In the genomic region with DNA sequence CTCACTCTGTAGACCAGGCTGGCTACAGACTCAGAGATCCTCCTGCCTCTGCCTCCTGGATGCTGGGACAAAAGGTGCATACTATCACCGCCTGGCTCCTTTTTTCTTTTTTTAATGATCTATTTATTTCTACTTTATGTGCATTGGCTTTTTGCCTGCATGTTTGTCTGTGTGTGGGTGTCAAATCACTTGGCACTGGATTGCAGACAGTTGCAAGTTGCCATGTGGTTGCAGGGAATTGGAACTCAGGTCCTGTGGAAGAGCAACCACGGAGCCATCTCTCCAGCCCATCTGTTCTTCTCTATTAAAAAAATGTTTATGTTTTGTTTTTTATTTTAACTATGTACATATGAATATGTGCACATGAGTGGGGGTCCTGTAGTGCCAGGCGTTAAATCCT, we compare ENCODE assay signal across 22 mouse cellular contexts. TPM values are rescaled to one million over a fixed set of nuclear protein-coding genes. Genes with fewer than 3 reads are reported as not detected.
"Had no signal": no experiment of that assay in that cellular context is flagged by ENCODE, and none has a peak within 500 bp of the region (broad histone marks: within the 10 kb centered on the region; RNA-seq: fewer than 3 reads in every experiment).

No protein-coding gene starts in this region.

- H3K9ac ChIP-seq: liver, embryonic 15.5 days; midbrain, embryonic 15.5 days; neural tube, embryonic 13.5 days; stomach, embryonic 15.5 days had no signal

- H3K4me3 ChIP-seq: limb, embryonic 10.5 days; liver, embryonic 15.5 days; midbrain, embryonic 15.5 days; neural tube, embryonic 13.5 days; stomach, embryonic 15.5 days had no signal

- H3K4me1 ChIP-seq: limb, embryonic 10.5 days; liver, embryonic 15.5 days; midbrain, embryonic 15.5 days; neural tube, embryonic 13.5 days; stomach, embryonic 15.5 days had no signal

- DNase-seq: kidney, adult 8-10 months; kidney, postnatal 10 days; kidney, postnatal 4 days; lung, adult 2 months; lung, postnatal 4 days; retina, postnatal 1 day; right cerebral cortex, postnatal 14 days; thymus, adult 2 months; thymus, postnatal 25 days had no signal

- H3K27ac ChIP-seq: limb, embryonic 10.5 days; liver, embryonic 15.5 days; midbrain, embryonic 15.5 days; neural tube, embryonic 13.5 days; stomach, embryonic 15.5 days had no signal

- ATAC-seq: inflammation-experienced regulatory T-cells, adult 6 months; intestine, postnatal 0 days; lung, postnatal 0 days; midbrain, embryonic 15.5 days had no signal

- H3K4me2 ChIP-seq: liver, embryonic 11.5 days; liver, embryonic 15.5 days; midbrain, embryonic 11.5 days; midbrain, embryonic 15.5 days; neural tube, embryonic 13.5 days; stomach, embryonic 15.5 days had no signal

- H3K27me3 ChIP-seq: liver, embryonic 15.5 days; midbrain, embryonic 15.5 days; neural tube, embryonic 13.5 days; stomach, embryonic 15.5 days had no signal

- H3K9me3 ChIP-seq: limb, embryonic 10.5 days; liver, embryonic 15.5 days; midbrain, embryonic 15.5 days; neural tube, embryonic 13.5 days; stomach, embryonic 15.5 days had no signal

RNA-seq across cellular contexts. Expression of a gene that starts 27.3 kb away (rescaled TPM):
- total RNA-seq: megakaryocyte, adult 5-6 weeks; monocyte, adult 5-6 weeks had no signal
- polyA plus RNA-seq: inflammation-experienced regulatory T-cells, adult 6 months; intestine, postnatal 0 days; limb, embryonic 10.5 days; liver, embryonic 11.5 days; liver, embryonic 15.5 days; lung, postnatal 0 days; spleen, adult 2 months; stomach, embryonic 15.5 days had no signal
